Mouse (Mus musculus) kidney, postnatal 25 days (tissue): ENCODE data around the gene Gm20821.
"Not testable (repeated sequence)": the region's sequence is repeated elsewhere in the genome, so short reads cannot be mapped to it uniquely, and the experiment has no call there.

ENCODE experiments used
- DNase-seq, 2 experiments: peaks; one replicate each; pipeline ENCODE4 v3.0.0; 2021; ENCODE audit warnings: mixed read lengths in 2 of 2

Gene Gm20821

GRCm38 (mm10) chrY:9781504-9781903, at the start of gene Gm20821:
TSS of gene Gm20821 (plus strand) at chrY:9781804.
- not testable (repeated sequence) for DNase-seq
